Mouse (Mus musculus) kidney, adult 9 months (tissue): ENCODE data around the gene Nfu1.
"Not testable (repeated sequence)": the region's sequence is repeated elsewhere in the genome, so short reads cannot be mapped to it uniquely, and the experiment has no call there.

ENCODE experiments used
- DNase-seq: peaks from one replicate; pipeline ENCODE4 v3.0.0; 2022

Nfu1 gene

GRCm38 (mm10) chr6:87028881-87029280 lies 19.8 kb downstream of the Nfu1 start:
- DNase-seq = no peak

- DNase-seq = peak; percentile 90
Measured at GRCm38 (mm10) chr6:87031310-87031709, 22.3 kb downstream of the Nfu1 start.

DNA sequence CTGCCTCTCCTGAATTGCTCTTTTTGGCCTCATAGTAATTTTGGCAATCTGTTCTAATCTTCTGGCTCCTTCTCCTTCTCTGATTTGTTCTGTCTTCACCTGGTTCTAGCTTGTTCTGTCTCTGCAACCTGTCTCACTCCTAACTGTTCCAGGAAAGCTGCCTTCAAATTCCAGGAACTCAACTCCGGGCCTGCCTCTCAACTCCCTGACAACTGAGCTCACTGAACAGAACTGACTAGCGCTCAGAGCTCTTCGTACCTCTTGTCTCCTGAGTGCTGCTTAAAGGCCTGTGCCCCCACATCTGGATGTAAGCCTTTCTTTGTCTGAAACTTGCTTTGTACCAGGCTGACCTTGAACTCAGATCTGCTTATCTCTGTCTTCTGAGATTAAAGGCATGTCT lies 23.4 kb downstream of the Nfu1 start:
- no peak for DNase-seq

- DNase-seq = no peak
Measured at GRCm38 (mm10) chr6:87034395-87034794, 25.4 kb downstream of the Nfu1 start.

- DNase-seq = peak; percentile 24
Measured at GRCm38 (mm10) chr6:87037826-87038620, 29.0 kb downstream of the Nfu1 start.

- DNase-seq = no peak
Measured at GRCm38 (mm10) chr6:87039161-87039560, 30.1 kb downstream of the Nfu1 start.

GRCm38 (mm10) chr6:87040971-87041370 lies 31.9 kb downstream of the Nfu1 start:
- DNase-seq = no peak

DNA sequence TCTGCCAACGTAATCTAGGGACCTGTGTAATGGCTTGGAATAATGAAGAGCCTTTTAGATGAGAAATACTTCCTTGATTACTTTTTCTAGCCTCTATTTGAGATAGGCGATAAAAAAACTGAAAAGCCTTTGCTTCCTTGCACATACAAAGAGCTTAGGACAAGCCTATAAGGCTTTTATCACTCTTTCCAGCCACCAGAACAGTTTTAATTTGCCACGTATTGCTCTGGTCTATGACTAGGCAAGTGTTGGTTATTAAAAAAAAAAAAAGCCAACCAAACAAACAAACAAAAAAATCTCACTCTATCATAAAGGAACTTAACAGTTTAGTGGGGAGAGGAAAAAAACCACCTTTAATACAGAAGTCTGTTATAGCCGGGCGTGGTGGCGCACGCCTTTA lies 32.4 kb downstream of the Nfu1 start:
- DNase-seq = no peak

- DNase-seq = no peak
Measured at GRCm38 (mm10) chr6:87042004-87042336, 32.9 kb downstream of the Nfu1 start.

- DNase-seq = peak; percentile 95
Measured at GRCm38 (mm10) chr6:87042337-87043130, 33.5 kb downstream of the Nfu1 start, which contains the start of gene Gfpt1. Gene Gfpt1, plus strand, starts transcription at chr6:87042846.

- no peak for DNase-seq
Measured at GRCm38 (mm10) chr6:87043131-87043516, 34.1 kb downstream of the Nfu1 start.

DNA sequence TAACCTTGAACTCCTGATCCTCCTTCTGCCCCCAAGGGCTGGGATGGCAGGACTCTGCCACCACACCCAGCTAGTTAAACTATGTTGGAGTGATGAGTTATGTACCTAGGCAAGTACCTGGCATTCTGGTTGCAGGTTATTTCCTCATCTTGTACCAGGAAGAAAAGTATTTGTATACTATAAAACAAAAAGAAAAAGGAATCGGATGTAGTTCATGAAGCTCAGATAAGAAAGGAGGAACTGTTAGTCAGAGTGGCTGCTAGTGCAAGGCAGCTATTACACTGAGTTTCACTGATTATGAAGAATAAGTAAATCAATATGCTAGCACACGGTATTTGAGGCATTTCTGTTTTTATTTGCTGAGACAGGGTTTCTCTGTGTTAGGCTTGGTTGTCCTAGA lies 35.9 kb downstream of the Nfu1 start:
- DNase-seq = no peak

GRCm38 (mm10) chr6:87045507-87045906 lies 36.5 kb downstream of the Nfu1 start:
- no peak for DNase-seq

- DNase-seq = not testable (repeated sequence)
Measured at GRCm38 (mm10) chr6:87048712-87049111, 39.7 kb downstream of the Nfu1 start.

- no peak for DNase-seq
Measured at GRCm38 (mm10) chr6:87051886-87052425, 42.9 kb downstream of the Nfu1 start.

- no peak for DNase-seq
Measured at GRCm38 (mm10) chr6:87054193-87054592, 45.2 kb downstream of the Nfu1 start.

- DNase-seq = no peak
Measured at GRCm38 (mm10) chr6:87059754-87060153, 50.7 kb downstream of the Nfu1 start.

DNA sequence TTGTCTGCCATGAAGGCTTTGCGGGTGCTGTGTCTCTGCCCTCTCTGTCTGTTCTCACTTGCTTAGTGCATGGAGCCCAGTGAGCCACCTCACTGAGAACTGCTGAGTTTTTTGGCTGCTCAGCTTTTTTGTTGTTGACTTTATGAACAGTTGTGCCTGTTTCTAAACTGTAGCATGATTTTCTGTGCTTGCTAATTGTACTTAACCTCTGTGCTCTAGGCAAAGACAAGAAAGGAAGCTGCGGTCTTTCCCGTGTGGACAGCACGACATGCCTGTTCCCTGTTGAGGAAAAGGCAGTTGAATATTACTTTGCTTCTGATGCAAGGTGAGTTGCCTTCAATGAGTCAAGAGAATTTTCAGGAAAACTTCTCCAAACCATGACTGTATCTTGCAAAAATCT lies 54.5 kb downstream of the Nfu1 start:
- DNase-seq = no peak

DNA sequence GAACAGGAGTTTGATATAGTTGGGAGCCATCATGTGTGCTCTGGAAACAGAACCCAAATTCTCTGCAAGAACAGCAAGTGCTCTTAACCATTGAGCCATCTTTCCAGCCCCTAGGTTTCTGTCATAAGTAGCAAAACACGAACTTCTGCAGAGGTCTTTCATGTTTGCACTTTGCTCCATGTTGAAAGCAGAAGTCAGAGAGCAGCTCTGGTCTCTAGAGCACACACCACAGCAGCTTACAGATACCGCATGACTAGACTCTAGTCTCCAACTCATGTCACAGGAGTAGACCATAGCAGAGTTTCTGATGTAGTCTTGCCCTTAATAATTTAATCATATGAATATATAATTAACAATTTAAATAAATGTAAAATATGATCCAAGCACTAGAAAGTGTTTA lies 59.2 kb downstream of the Nfu1 start:
- no peak for DNase-seq

DNA sequence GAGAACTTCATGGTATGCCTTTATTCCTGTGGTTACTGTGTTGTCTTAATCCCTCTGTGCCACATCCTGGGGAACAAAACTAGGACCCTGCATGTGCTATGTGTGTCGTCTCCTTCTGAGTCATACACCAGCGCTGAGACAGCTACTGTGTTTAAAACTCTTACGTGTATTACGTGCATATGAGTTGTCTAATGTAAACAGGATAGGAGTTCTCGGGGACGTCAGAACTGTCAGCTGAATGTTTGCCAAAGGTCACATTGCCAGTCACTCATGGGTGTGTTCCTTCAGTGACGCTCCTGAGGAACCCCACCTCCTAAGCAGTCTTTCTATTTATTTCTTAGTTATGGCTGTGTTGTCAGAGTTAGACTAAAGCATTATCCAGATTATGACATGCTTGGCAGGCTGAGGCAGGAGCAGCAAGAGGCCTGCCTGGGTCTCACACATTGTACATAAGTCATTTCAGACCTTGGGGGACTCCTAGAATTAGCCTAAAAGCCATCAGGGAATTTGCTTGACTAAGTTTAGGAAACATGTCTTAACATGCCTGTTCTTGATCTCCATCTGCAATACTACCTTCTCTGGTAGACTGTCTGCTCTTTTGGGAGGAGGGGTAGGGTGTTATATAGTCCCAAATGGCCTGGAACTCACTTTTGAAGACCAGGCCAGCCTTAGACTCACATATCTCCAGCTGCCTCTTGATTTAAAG lies 60.3 kb downstream of the Nfu1 start:
- DNase-seq = no peak

DNA sequence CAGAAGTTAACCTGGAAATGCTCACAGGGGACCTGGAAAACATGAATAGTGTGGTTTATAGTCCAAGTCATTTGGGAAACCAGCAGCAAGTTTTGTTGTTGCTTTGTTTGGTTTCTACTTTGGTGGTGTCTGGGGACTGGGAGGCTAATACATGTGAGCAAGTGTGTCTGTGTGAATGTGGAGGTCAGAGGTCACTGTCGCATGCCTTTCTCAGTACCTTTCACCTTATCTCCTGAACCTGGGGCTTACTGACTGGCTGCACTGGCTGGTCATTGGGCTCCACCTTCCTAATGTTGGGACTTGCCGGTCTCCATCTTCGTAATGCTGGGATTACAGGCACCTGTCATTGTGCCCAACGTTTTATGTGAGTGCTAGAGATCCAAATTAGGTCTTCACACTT lies 61.6 kb downstream of the Nfu1 start:
- no peak for DNase-seq

GRCm38 (mm10) chr6:87072759-87073158 lies 63.7 kb downstream of the Nfu1 start:
- no peak for DNase-seq

GRCm38 (mm10) chr6:87075092-87075685 lies 66.2 kb downstream of the Nfu1 start:
- DNase-seq = no peak
